Mouse (Mus musculus) intestine, postnatal 0 days (tissue): ENCODE data around the gene Magea8. TPM values are rescaled to one million over a fixed set of nuclear protein-coding genes. Genes with fewer than 3 reads are reported as not detected.
"Not testable (repeated sequence)": the region's sequence is repeated elsewhere in the genome, so short reads cannot be mapped to it uniquely, and the experiment has no call there.

Experiments used
- ATAC-seq: fragments of 200-750 bp; cut with Nextera tagmentation; 2 replicates; pipeline ENCODE4 v1.8.0; 2017; ENCODE audit warnings: mild to moderate bottlenecking, moderate TSS enrichment, moderate library complexity
- H3K27ac ChIP-seq: fragments of 300-500 bp; sonication (generic); 2 replicates; pipeline ENCODE4 v1.5.1; 2014; ENCODE audit warnings: mild to moderate bottlenecking, low read depth, low read length, moderate library complexity
- H3K27me3 ChIP-seq: fragments of 300-500 bp; sonication (generic); replicated peaks from 2 replicates; pipeline ENCODE4 v1.6.1; 2014; ENCODE audit warnings: low read length, mixed read lengths; ENCODE audit not compliant: control insufficient read depth, insufficient read depth
- H3K36me3 ChIP-seq: fragments of 300-500 bp; sonication (generic); 2 replicates; pipeline ENCODE4 v1.6.1; 2014; ENCODE audit warnings: mild to moderate bottlenecking, moderate library complexity; ENCODE audit not compliant: control insufficient read depth, insufficient read depth
- H3K4me1 ChIP-seq: fragments of 300-500 bp; sonication (generic); replicated peaks from 2 replicates; pipeline ENCODE4 v1.6.1; 2014; ENCODE audit warnings: antibody characterized with exemption, low read length, mixed read lengths; ENCODE audit not compliant: control insufficient read depth, insufficient read depth
- H3K4me2 ChIP-seq: fragments of 300-500 bp; sonication (generic); replicated peaks from 2 replicates; pipeline ENCODE4 v1.6.1; 2014; ENCODE audit warnings: low read depth, mild to moderate bottlenecking, moderate library complexity
- H3K4me3 ChIP-seq: fragments of 300-500 bp; sonication (generic); 2 replicates; pipeline ENCODE4 v1.5.1; 2014; ENCODE audit warnings: low read depth, low read length
- H3K9ac ChIP-seq: fragments of 300-500 bp; sonication (generic); 2 replicates; pipeline ENCODE4 v1.6.1; 2014; ENCODE audit warnings: mild to moderate bottlenecking, low read depth, low read length
- H3K9me3 ChIP-seq: fragments of 300-500 bp; sonication (generic); 2 replicates; pipeline ENCODE4 v1.6.1; 2016; ENCODE audit warnings: mixed run types; ENCODE audit not compliant: control insufficient read depth
- WGBS: fragments of 180-500 bp; shearing (Covaris S2); extraction: QIAGEN DNeasy Blood & Tissue Kit; methylation state at CpG from one replicate; pipeline ENCODE4 v1.1.7; 2014; 5-methylcytosine and 5-hydroxymethylcytosine counted together
- polyA plus RNA-seq: library from polyadenylated mRNA; unstranded; fragments of >200 nt; fragmentation: Nextera tagmentation; extraction: Ambion mirVana; gene quantifications from 2 replicates; pipeline ENCODE4 v1.2.1, GENCODE M21; 2015

Magea8 gene
- not detected in 2 replicates for polyA plus RNA-seq

DNA sequence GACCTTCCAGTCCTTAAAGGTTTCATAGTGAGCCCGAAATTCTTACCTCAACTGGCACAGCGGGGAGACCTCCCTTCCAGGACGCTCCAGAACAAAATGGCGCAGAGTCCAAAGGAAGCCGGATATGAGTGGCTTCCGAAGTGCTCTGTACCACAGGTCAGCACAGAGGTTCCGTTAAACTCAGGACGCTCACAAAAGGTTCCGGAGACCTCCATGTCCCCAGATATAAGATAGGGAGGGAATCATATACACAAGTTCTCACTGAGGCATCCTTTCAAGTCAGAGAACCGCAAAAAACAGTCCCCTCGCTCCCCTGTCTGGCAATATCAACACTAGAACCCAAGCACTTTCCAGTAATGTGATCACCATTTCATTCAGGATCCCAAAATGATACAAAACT is at the start of gene Magea8:
Gene Magea8 (minus strand): TSS at position 101 of the 400 bp plus-strand sequence.
- H3K4me3 ChIP-seq, H3K4me1 ChIP-seq, H3K27ac ChIP-seq, H3K4me2 ChIP-seq, H3K27me3 ChIP-seq, H3K36me3 ChIP-seq, H3K9me3 ChIP-seq, ATAC-seq, H3K9ac ChIP-seq: not testable (repeated sequence)
- WGBS = 88% methylated on average over 10 of the region's 11 CpGs

DNA sequence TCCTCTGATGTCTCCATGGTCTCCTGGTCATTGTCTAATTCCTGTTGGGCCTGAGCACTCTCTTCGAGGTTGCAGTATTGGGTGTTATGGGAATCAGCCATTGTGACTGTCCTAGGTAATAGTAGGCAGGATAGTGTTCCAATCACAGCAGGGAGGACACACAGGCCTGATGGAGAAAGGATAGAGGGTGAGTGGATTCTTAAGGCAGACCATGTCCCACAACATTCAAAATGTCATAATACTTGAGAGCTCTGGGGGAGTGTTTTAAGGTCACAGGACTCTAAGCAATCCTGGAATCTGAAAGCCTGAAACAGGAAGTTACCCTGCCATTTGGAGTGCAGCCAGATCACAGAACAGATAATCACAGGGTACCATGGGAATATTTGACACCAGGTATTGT is 46.2 kb downstream of the Magea8 start, which contains the start of gene Magea3:
Gene Magea3 (minus strand): TSS at position 101 of the 400 bp plus-strand sequence.
- H3K4me1 ChIP-seq, H3K36me3 ChIP-seq, ATAC-seq, H3K27me3 ChIP-seq, H3K27ac ChIP-seq, H3K9ac ChIP-seq, H3K4me2 ChIP-seq, H3K9me3 ChIP-seq, H3K4me3 ChIP-seq: not testable (repeated sequence)
- 40% methylated on average over 1 of the region's 1 CpGs for WGBS

DNA sequence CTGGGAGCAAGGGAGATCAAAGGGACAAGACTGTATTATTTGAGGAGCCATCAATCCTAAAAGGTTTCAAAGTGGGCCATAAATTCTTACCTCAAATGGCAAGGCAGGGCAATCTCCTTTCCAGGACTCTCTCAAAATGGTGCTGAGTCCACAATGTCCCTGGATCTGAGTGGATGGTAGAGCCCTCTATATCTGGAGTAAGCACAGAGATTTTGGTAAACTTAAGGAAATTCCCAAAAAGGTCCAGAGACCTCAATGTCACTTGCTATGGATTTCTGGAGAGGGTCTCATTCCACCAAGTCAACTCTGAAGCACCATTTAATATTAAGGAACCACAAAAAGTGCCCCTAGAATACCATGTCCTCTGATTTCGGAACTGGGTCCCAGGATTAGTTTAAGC is 59.8 kb downstream of the Magea8 start, which contains the start of gene Magea6:
Gene Magea6 (minus strand): TSS at position 101 of the 400 bp plus-strand sequence.
- 63% methylated on average over 1 of the region's 1 CpGs for WGBS
- not testable (repeated sequence) for H3K4me2 ChIP-seq

More for the DNA sequence above, 59.8 kb downstream of the Magea8 start, which contains the start of gene Magea6:
- not testable (repeated sequence) for H3K4me3 ChIP-seq, H3K27ac ChIP-seq, H3K27me3 ChIP-seq, ATAC-seq, H3K9me3 ChIP-seq, H3K4me1 ChIP-seq, H3K36me3 ChIP-seq, H3K9ac ChIP-seq

Other genes starting within 250 kb of the Magea8 start
- gene Cldn34b1, start 105.6 kb downstream of the Magea8 start, polyA plus RNA-seq = not detected in 2 replicates
- not detected in 2 replicates for gene Magea6, start 59.9 kb downstream of the Magea8 start, polyA plus RNA-seq
- not detected in 2 replicates for gene Magea3, start 46.3 kb downstream of the Magea8 start, polyA plus RNA-seq
- not detected in 2 replicates for gene Magea5, start 67.3 kb upstream of the Magea8 start, polyA plus RNA-seq
- not detected in 2 replicates for gene Magea1, start 93.9 kb upstream of the Magea8 start, polyA plus RNA-seq
- not detected in 2 replicates for gene Magea2, start 97.8 kb upstream of the Magea8 start, polyA plus RNA-seq
- not detected in 2 replicates for gene Cldn34b2, start 132.6 kb upstream of the Magea8 start, polyA plus RNA-seq
- gene Sat1, start 220.6 kb upstream of the Magea8 start, polyA plus RNA-seq = 790 and 828 TPM in 2 replicates